Mouse (Mus musculus): ENCODE results near the gene Stab1.

GRCm38 (mm10) chr14:31217666-31218065 lies 49.2 kb upstream of the Stab1 start, which contains the start of gene Sema3g:
- TF ChIP-seq CTCF (IDR thresholded peaks at IDR 0.05; ENCODE audit: extremely low read depth, insufficient read depth, low read length) (0 out of 2 replicates have a peak, but pooled peaks have one; percentile 14), POLR2A (IDR thresholded peaks at IDR 0.05; ENCODE audit: extremely low read depth, insufficient read depth, low read length) (no peak)

Data from cortical plate, adult 2 months (tissue).